Mouse (Mus musculus) megakaryocyte, adult 5-6 weeks (primary cell): ENCODE measurements around the gene Cops3. TPM values are rescaled to one million over a fixed set of nuclear protein-coding genes. Genes with fewer than 3 reads are reported as not detected.
"Not testable (repeated sequence)": the region's sequence is repeated elsewhere in the genome, so short reads cannot be mapped to it uniquely, and the experiment has no call there.

Experiments
- ATAC-seq: 2 replicates; pipeline ENCODE4 v1.8.0; 2016; ENCODE audit warnings: mild to moderate bottlenecking, inconsistent platforms; ENCODE audit not compliant: poor library complexity, severe bottlenecking
- total RNA-seq, 2 experiments: library from RNA; stranded (forward) in 1 of 2; stranded (reverse) in 1 of 2; fragments of 153-499, 151-499 nt in 1 of 2; fragments of 221-1000, 200-1000 nt in 1 of 2; gene quantifications; 2 replicates each; pipeline versions ENCODE4 v1.2.3 to v1.2.4; 2015 to 2017

Gene Cops3
- total RNA-seq (2015) = 88.2 and 94.6 TPM in 2 replicates
- 90.2 and 100 TPM in 2 replicates for total RNA-seq (2017)

DNA sequence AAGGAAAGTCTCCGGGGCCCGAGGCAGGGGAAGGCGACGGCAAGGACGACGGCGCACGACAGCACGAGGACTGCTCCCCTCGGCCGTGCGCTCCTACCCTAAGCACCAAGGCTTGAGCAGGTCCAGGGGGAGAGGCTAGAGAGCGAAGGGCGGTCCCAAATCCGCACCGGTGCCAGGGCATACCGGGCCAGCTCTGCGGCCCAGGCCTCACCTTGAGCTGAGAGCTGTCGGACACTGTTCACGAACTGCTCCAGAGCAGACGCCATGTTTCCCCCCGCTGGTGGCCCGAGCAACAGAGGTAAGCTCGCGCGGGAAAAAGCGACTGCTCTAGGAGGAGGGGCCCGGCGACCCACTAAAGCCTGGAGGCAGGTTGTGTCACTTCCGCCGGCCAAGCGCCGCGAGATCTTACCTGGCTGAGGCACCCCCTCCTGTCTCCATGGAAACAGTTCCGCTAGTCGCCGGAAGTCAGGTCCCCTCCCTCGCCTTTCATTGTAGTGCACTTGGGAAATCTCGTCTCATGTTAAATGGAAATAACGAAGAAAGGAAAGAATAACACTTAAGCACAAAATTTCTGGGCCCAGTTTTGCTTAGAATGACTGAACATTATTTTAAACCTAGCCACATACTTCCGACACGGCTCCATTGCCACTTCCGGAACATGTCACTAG lies at the start of gene Cops3:
Gene Cops3, minus strand, starts transcription at position 380 of the 668 bp plus-strand sequence.
- peak; percentile 90 for ATAC-seq

DNA sequence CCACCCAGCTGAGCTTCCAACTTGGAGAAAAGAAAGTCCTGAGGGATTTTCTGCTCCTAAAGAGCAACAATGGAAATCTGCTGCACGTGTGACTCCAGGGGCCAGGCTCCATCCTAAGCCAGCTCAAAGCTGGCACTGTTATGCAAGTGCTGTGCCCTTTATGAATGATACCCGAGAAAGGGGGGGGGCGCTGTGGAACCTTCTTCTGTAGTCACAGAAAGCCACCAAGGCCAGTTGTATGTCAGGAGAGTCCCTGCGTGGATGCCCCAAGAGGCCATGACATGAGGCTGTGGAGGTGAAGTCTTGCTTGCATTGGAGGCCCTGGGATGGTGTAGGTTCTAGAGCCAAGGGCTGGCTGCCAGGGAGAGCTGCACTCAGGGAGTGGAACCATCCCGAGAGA lies 48.5 kb upstream of the Cops3 start:
- ATAC-seq = no peak

DNA sequence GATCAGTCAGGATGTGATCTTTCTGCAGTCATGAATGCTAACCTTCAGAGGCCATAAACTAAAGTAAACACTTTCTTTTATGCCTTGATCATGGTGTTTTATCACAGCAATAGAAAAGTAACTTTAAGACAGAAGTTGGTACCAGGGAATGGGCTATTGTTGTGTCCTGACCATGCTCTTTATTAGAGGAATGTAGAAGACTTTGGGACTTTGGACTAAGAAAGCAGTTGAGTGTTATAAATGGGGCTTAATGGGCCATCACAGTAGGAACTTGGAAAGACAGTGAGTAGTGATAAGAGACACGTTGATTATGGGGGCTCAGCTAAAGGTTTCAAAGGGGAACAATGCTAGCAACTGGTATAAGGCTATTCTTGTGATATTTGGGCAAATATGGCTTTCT lies 47.3 kb upstream of the Cops3 start:
- no peak for ATAC-seq

DNA sequence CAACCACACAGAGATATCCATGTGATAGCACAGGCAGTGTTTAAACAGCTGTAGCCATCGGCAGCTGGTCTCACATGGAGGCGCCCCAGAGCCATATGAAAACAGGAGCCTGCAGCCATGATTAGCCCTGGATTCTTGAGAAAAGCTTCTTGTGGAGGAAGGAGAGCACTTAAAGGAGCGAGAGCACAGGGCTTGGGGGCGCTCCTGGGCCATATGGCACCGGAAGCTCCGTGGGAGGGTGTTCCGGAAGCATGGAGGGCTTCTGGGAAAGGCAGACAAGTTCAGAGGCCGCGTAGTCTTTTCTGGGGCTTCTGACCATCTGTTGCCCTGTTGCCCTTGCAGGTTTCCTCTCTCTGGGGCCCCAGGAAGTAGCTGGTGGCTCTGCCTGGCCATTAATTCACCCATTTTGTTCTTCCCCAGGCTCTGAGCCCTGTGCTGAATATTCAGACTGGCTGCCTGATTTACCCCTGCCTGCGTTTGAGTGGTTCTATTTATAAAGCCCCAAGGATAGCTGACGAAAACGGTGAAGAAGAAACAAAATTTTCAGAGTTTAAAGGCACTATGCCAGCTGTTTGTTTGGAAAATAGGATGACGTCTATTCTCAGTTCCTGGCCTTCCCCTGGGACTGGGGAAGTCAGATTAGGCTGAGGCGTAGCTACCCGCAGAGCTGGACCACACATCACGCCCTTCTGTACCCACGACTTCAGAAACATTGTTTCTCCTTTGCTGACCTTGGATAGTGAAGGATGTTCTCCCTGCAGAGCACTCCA lies 45.8 kb upstream of the Cops3 start:
- no peak for ATAC-seq

DNA sequence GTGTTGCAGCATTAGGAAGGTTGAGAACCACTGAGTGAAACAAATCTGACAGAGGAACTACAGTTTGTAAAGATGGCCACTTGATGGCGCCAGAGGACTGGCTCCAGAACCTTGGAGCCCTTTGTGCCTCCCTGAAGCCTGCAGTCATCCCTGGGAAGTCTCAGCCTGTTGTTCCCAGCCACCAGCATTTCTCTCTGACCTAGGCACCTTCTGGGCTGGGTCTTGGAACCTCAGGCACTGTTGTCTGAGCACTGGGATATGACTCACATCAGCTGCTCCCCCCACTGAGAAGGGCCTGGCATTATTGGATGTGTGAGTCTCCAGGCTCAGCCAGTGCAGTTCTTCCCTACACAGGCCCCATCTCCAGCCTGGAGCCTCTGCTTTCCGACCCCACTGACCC lies 40.4 kb upstream of the Cops3 start:
- peak; percentile 80 for ATAC-seq

DNA sequence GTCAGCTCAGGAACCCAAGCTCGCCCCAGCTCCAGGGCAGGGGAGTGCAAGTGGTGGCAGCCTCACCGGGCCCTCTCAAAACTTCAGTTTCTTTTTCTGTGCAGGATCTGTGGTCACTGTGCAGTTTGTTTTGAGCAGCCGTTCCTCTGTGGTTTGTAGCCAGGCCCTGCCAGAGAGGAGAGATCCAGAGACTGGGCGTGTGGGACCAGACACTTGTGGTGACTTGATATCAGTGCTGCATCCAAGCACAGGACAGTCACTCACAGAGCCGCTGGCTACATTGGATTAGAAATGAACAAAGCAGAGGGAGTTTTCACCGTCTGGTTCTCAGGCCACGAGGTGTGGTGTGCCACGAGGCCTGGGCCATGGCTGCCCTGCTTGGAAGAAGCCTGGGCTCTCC lies 32.5 kb upstream of the Cops3 start:
- no peak for ATAC-seq

DNA sequence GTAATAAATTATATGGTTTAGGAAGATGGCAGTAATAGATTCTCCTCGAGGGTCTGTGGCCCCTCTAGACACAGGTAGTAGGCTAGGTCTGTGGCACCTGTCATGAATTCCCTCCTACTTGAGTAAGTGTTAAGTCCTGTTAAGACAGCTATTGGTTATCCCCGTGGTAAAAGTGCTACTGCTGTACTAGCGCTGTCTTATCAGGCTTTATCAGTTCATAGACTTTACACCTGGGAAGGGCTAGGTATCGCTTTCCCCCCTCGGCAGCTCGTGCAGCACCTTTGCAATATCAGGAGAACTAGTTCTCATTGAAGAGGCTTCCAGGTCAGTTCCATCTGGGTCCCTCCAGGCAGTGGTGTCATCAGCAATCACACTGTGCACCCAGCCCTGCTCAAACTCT lies 24.7 kb upstream of the Cops3 start:
- no peak for ATAC-seq

DNA sequence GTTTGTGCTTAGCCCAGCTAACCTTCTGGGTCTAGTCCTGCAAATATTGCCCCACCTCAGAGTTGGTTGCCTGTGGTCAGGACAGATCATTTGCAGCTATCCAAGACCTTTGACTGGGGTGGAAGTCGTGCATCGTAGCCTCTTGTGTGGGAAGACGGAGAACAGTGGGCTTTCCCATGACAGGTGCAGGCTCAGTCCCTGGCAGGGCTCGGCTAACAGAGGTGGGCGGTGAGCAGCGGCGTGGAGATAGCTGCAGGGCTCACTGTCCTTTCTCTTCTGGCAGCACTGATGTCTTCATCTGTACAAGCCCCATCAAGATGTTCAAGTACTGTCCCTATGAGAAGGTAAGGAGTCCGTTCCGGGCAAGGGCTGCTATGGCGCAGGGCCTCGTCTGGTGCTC lies 20.8 kb upstream of the Cops3 start:
- ATAC-seq = no peak

DNA sequence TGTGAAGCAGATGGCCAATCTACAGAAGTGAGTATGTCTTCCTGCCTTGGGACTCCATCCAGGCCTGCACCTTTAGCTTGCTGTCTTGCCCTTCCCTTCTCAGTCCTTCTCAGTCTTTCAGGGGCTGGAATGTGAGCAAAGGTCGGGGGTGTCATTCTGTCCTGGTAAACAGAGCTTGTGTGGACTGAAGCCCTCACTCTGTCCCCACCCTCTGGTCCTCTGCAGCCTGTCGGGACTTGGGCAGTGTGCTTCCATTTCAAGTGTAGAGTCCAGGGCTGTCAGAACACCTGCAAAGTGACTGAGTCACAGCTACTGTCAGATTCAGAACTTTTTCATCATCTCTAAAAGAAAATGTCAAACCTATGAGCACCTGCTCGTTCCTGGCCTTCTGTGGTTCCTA lies 13.2 kb upstream of the Cops3 start:
- ATAC-seq = no peak

DNA sequence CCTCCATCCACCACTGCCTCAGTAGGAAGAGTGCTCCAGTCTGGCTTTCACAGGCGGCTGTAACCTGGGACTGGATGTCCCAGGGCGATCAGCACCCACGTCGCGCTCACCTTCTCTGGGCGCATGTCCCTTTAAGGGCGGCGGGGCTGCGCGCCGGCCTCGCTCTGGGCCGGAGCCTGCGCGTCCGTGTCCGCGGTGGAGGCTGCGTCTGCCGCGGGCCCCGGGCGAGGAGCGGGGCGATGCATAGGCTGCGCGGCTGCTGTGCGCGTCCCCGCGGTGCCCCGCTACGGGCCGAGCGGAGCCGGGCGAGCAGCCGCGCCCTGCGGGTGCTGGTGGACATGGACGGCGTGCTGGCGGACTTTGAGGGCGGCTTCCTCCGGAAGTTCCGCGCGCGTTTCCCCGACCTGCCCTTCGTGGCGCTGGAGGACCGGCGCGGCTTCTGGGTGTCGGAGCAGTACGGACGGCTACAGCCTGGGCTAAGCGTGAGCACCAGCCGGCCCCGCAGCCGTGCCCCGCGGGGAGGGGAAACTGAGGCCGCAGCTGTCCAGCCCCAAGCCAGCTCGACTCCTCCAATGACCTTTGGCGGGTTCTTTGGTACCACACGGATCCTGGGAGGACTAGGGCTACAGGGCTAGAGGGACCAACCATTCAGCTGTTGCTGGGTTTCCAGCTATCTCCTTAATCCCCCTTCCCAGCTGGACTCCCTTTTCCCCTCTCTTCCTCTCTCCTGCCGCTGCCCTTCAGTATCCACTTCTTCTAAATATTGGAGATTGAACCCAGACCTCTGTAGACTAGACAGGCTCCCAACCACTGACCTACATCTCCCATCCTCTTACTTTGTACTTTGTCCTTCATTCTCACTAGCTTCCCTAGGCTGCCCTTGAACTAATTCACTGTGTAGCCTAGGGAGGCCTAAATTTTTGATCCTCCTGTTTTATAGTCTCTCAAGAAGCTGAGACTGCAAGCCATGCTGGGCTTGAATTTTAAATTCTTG lies 8.6 kb upstream of the Cops3 start:
- ATAC-seq = peak; percentile 85

DNA sequence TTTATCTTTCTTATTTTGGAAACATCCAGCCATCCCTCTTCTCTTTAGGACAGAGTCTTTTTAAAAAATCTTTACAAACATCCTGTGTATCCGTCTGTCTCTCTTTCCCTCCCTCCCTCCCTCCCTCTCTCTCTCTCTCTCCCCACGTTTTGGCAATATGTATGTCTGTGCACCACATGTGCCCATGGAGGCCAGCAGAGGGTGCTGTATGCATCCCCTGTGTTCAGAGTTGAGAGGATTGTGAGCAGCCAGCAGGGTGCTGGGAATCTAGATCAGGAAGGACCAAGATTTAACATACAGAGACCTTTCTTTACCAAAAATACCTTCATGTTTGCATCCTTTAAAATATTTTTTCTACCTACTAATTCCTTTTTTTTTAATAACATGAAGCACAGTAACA lies 7.5 kb upstream of the Cops3 start:
- peak; percentile 65; the same call in 1 of the 2 replicates for ATAC-seq

DNA sequence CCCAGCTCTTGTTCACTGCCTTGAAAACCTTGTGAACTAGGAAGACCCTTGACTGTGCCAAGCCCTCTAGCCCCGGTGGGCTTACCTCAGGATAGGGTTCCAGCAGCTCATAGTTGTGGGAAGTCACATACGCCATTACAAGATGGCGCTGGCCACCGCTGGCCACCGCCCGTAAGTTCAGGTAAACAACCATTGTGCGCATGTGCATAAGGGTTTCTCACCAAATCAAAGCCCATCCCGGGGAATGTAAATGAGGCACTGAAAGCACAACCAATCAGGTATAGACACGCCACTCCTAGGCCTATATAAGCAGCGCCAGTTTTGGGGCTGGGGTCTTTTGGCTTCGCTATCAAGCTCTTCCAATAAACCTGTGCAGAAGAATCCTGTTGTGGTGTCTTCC lies 6.7 kb upstream of the Cops3 start:
- no peak for ATAC-seq

DNA sequence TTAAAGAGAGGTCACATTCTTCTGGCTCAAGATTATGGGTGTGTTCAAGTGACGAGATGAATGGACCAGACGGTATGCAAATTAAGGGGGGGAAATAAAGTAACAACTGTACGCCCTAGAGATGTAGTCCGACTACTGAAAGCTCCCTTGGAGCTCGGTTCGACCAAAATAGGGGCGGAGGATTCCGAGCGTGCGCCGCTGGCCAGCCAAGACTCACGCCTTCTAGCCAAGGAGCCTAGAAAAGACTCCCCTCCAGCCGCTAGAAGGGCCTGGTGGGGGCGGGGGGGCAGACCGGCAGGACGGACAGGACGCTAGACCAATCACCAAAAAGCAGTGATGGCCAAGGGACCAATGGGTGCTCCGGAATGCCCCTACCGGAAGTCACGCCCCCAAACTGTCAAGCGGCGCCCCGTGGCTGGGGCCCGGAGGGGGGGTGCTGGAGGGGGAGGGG lies 605 bp downstream of the Cops3 start, which contains the start of gene Nt5m:
Gene Nt5m, plus strand, starts transcription at position 440 of the 451 bp plus-strand sequence.
- peak; percentile 93 for ATAC-seq

DNA sequence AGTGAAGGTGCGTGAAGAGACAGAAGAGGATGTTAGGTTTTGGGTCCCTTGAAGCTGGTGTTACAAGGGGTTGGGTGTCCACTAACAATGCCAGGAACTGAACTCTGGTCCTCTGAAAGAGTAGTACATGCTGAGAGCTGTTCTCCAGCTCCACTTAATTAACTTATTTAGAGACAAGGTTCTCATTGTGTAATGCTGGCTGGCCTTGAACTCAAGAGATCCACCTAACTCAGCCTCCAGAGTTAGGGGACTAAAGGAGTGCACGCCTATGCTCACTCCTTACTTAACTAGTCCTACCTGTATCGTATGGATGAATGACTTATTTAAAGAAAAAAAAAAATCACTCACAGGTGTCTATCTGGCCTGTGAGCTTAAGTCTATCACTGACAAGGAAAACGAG lies 1.2 kb downstream of the Cops3 start:
- ATAC-seq = no peak

DNA sequence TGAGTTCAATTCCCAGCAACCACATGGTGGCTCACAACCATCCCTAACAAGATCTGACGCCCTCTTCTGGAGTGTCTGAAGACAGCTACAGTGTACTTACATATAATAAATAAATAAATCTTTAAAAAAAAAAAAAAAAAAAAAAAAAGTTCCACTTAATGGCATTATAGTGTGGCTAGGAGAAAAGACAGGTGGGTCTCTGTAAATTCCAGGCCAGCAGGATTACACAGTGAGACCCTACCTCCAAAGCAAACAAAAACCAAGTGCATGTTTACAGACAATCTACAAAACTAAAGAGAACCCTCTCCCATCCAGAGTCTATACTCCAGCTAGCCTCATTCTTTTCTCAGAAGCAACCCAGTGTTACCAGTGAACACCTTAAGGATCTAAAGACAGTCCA lies 1.8 kb downstream of the Cops3 start:
- not testable (repeated sequence) for ATAC-seq

DNA sequence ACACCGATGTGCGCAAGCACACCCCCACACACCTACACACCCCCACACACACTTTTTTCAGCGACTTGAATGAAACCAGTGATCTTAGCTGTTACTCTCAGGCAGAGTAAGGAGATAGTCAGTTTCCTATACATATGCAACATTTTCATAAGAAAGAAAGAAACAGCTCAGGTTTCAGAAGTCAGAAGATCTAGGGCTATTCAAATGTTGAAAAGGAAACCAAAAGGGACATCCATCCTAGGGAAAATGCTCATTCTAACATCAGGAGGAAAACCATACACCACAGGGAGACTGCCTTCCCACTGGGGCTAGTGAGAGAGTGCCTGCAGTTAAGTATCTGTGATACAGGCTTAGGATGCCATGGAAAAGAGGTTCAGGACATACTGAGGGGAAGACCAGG lies 18.0 kb downstream of the Cops3 start:
- no peak for ATAC-seq

DNA sequence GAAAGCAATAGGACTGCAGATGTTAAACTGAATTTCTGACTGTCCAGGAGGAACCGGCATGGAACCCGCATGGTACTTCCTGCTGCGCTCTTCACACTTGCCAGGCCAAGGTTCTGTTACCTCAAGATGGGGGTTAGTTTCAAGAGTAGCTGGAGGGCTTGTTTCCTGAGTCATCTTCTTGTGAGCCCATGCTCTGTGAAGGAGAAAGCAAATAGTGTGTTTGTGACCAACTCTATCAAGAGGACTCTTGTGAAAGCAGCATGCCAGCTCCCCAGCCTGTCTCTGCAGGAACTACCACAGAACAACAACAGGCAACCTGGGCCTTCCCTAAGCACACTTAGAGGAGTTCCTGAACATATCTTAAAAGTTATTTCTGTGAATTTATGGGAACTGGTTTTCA lies 21.7 kb downstream of the Cops3 start:
- no peak for ATAC-seq

DNA sequence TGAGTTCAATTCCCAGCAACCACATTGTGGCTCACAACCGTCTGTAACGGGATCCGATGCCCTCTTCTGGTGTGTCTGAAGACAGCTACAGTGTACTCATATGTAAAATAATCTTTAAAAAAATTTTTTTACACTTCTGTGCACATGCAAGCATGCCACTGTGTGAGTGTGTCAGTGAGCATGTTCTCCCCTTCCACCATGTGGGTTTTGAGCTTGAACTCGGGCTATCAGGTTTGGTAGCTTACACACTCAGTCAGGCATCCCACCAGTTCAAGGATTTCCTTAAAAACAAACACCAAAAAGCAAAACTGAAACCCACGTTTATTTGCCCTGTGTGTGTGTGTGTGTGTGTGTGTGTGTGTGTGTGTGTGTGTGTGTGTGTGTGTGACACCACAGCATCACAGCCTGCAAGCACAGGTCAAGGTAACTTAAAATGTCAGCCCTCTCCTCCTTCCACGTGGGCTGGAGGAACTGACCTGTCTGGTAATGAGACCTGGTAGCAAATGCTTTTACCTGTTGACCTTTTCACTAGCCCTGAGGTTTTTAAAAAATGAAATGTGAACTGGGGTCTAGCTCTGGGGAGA lies 24.1 kb downstream of the Cops3 start:
- ATAC-seq = no peak

DNA sequence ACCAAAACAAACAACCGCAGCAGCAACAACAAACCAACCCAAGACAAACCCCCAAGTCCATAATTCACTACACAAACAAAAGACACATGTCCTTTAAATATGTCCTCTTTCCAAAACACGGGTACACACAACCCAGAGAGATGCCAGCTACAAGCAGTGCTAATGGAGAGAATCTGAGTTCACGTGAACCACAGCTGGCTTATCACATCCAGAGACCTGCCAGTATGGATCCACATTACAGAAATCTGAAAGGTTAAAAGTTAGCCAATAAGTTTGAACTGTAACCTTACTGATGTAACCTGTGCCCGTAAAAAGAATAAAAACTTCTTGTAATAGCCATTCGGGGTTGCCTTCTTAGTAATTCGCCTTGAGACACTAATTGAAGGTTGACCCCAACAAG lies 24.7 kb downstream of the Cops3 start:
- no peak for ATAC-seq

DNA sequence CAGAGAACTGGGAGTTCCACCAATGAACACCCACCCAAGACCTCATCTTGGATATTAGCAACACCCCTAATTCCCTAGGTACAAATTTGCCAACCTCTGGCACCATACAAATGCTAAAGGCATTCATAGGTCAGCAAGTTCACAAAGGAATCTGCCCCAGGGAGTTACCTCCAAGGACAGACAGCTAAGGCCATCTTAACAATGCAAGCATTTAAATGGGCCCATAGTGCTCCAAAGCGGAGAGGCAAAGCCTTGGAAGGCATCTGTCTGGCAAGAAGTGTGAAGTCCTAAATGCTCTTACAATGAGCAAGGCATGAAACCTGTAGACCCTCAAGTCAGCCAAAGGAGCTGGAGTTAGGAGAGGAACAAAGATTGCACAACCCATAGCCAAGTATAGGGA lies 25.3 kb downstream of the Cops3 start:
- no peak for ATAC-seq

DNA sequence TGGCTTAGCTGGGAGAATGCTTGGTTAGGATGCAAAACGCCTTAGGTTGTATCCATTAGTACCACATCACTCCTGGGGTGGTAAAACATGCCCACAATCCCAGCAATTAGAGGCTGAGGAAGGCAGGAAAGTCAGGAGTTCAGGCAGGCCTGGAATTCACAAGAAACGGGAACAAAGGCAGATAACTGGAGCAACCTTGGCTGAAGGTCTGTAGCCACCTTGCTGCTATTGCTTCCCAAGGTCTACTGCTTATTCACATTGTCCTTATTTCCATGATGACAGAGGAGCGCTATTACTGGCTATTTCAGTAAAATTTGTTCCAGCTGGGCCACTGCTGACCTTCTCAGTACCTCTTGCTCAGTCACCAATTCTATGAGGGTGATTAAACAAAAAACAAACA lies 26.4 kb downstream of the Cops3 start:
- ATAC-seq = no peak
